ENCODE assay signal across 20 mouse cellular contexts in the genomic region with DNA sequence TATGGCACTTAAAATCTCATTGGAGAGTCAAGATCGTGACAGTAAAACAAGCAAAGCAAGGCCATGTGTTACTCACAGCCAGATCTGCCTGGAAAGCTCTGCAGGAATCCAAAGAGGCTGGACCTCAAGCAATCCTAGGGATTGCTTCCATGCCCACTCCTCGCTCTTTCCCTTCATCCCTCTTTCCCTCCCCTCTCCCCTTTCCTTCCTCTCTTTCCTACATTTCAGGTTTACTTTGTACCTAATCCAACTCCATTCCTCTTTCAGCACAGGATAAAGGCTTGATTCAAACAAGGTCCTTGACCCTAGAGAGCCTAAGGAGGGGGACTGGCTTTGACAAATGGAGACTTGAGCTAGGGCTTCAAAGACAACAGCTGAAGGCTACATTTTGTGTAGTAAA.
"Had no signal": no experiment of that assay in that cellular context is flagged by ENCODE, and none has a peak within 500 bp of the region (broad histone marks: within the 10 kb centered on the region; RNA-seq: fewer than 3 reads in every experiment).

No protein-coding gene starts in this region.

- H3K27me3 ChIP-seq: limb, embryonic 13.5 days; liver, embryonic 12.5 days; liver, embryonic 15.5 days; midbrain, embryonic 12.5 days; midbrain, embryonic 15.5 days; neural tube, embryonic 12.5 days; neural tube, embryonic 15.5 days; stomach, embryonic 15.5 days had no signal

- H3K4me2 ChIP-seq: limb, embryonic 13.5 days; liver, embryonic 12.5 days; liver, embryonic 15.5 days; midbrain, embryonic 12.5 days; midbrain, embryonic 15.5 days; neural tube, embryonic 12.5 days; neural tube, embryonic 15.5 days; stomach, embryonic 15.5 days had no signal

- H3K9me3 ChIP-seq: limb, embryonic 13.5 days; liver, embryonic 12.5 days; liver, embryonic 15.5 days; midbrain, embryonic 12.5 days; midbrain, embryonic 15.5 days; neural tube, embryonic 12.5 days; neural tube, embryonic 15.5 days; stomach, embryonic 15.5 days had no signal

- H3K4me1 ChIP-seq: liver, embryonic 12.5 days; liver, embryonic 15.5 days; midbrain, embryonic 15.5 days; neural tube, embryonic 12.5 days; neural tube, embryonic 15.5 days; stomach, embryonic 15.5 days had no signal

- ATAC-seq: liver, embryonic 12.5 days; midbrain, embryonic 15.5 days had no signal

- H3K36me3 ChIP-seq: limb, embryonic 13.5 days; liver, embryonic 12.5 days; liver, embryonic 15.5 days; midbrain, embryonic 12.5 days; midbrain, embryonic 15.5 days; neural tube, embryonic 12.5 days; neural tube, embryonic 15.5 days; stomach, embryonic 15.5 days had no signal

- H3K27ac ChIP-seq: left cerebral cortex, adult 2 months; limb, embryonic 13.5 days; liver, embryonic 12.5 days; liver, embryonic 15.5 days; macrophage; midbrain, embryonic 12.5 days; midbrain, embryonic 15.5 days; neural tube, embryonic 12.5 days; neural tube, embryonic 15.5 days; stomach, embryonic 15.5 days had no signal

- H3K9ac ChIP-seq: limb, embryonic 13.5 days; liver, embryonic 12.5 days; liver, embryonic 15.5 days; midbrain, embryonic 12.5 days; midbrain, embryonic 15.5 days; neural tube, embryonic 12.5 days; neural tube, embryonic 15.5 days; stomach, embryonic 15.5 days had no signal

- H3K4me3 ChIP-seq: left cerebral cortex, adult 2 months; limb, embryonic 13.5 days; liver, embryonic 12.5 days; liver, embryonic 15.5 days; midbrain, embryonic 12.5 days; midbrain, embryonic 15.5 days; neural tube, embryonic 12.5 days; neural tube, embryonic 15.5 days; stomach, embryonic 15.5 days had no signal

- DNase-seq: kidney, adult 2 months; kidney, postnatal 14 days; layer of hippocampus, postnatal 36 days; liver; lung, adult 18-20 months; lung, postnatal 14 days; right cerebral cortex, adult 18-20 months; right cerebral cortex, postnatal 14 days; spleen, adult 18-20 months; thymus, postnatal 25 days had no signal
